Mouse (Mus musculus): Measurements from ENCODE around the gene Stat5a. TPM values are rescaled to one million over a fixed set of nuclear protein-coding genes. Genes with fewer than 3 reads are reported as not detected.

Gene Stat5a
- polyA plus RNA-seq, 1 experiment from 2014 or later = 1.4 TPM

DNA sequence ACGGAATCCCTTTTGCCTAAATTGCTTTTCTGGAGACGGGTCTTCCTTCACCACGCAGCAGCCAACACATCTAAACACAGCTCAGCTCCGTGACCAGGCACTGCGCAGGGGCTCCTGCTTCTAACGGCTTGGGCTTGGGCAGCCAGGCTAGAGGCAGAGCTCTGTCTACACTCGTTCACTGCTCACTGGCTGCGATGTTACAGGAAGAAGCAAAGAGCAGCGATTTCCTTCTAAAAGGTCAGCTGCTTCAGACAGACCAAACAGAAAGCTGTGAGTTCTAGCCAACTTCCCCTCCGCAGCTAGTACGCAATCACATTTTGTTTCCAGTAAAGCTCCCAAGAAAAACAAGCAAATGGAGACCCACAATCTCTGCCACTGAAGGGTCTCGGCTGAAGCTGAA, 36.8 kb upstream of the Stat5a start:
- Histone ChIP-seq H3K27ac (no peak overlapping the region; the same call in 1 of the 2 replicates), H3K4me2 (replicated peaks) (no peak overlapping the region), H3K9ac (no peak overlapping the region), H3K27me3 (no peaks in the 10 kb centered on the region), H3K4me3 (no peak overlapping the region), H3K36me3 (no peaks in the 10 kb centered on the region), H3K9me3 (replicated peaks) (no peaks in the 10 kb centered on the region), H3K4me1 (peaks cover 3% of the 10 kb centered on the region; the same call in 1 of the 2 replicates)
- 80% methylated on average over 12 of the region's 12 CpGs for WGBS
- ATAC-seq (ENCODE audit: low FRiP score) = no peak

DNA sequence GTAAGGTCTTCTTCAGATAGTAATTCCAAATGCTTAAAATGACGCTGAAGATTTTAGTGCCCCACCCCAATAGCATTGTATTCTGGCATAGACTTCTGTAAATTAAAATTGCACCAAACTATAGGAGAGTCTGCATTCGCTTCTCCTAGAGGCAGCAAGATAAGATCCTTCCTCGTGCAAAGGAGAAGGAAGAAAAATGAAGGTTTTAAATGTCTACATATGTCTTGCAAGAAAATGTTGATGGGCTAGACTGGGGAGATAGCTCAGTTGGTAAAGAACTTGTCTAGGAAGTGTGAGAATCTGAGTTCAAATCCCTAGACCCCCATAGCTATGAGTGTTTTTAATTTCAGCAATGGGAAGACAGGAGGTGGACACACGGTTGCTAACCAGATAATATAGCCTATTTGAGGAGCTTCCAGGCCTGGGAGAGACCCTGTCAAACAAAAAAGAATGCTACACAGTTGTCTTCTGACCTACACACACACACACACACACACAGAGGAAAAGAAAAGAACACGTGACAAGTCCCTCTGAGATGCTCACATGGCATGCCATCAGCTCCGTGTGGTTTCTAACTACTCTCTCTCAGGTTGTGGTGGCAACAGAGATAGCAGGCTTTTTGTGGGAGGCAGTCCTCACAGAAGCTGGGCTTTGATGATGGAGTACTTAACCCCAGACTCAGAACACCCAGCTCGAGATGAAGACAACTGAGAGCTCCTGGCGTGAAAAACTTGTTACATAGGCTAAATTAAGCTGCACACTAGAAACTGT, 35.4 kb upstream of the Stat5a start:
- H3K4me3 ChIP-seq = no peak overlapping the region
- H3K4me1 ChIP-seq = 0 out of 2 replicates have a peak, but pooled peaks cover 3% of the 10 kb centered on the region
- no peak overlapping the region for H3K9ac ChIP-seq
- no peaks in the 10 kb centered on the region for H3K36me3 ChIP-seq
- H3K9me3 ChIP-seq (replicated peaks) = no peaks in the 10 kb centered on the region
- H3K27ac ChIP-seq = no peak overlapping the region
- 79% methylated on average over 8 of the region's 8 CpGs for WGBS
- ATAC-seq (ENCODE audit: low FRiP score) = no peak
- H3K27me3 ChIP-seq = no peaks in the 10 kb centered on the region
- H3K4me2 ChIP-seq (replicated peaks) = no peak overlapping the region

DNA sequence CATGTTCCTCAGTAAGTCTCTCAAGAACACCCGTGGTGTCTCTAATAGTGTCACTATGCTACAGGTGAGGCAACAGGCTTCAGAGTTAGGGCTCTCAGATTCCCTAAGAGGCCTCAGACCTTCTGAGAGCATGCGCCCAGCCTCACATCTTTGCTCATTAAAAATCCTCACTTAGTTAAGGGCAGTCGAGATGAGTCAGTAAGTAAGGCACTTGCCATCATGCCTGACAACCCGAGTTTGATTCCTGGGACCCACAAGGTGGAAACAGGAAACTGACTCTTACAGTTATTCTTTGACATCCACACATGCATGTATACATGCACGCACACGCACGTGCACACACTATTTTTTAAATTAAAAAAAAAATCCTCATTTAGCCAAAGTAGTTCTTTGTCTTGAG, 34.7 kb upstream of the Stat5a start:
- H3K27ac ChIP-seq = no peak overlapping the region
- no peak overlapping the region for H3K9ac ChIP-seq
- H3K4me1 ChIP-seq = 0 out of 2 replicates have a peak, but pooled peaks cover 3% of the 10 kb centered on the region
- 89% methylated on average over 7 of the region's 7 CpGs for WGBS
- no peak for ATAC-seq (ENCODE audit: low FRiP score)
- H3K9me3 ChIP-seq (replicated peaks) = no peaks in the 10 kb centered on the region
- no peaks in the 10 kb centered on the region for H3K36me3 ChIP-seq
- no peak overlapping the region for H3K4me2 ChIP-seq (replicated peaks)
- no peaks in the 10 kb centered on the region for H3K27me3 ChIP-seq
- H3K4me3 ChIP-seq = no peak overlapping the region

DNA sequence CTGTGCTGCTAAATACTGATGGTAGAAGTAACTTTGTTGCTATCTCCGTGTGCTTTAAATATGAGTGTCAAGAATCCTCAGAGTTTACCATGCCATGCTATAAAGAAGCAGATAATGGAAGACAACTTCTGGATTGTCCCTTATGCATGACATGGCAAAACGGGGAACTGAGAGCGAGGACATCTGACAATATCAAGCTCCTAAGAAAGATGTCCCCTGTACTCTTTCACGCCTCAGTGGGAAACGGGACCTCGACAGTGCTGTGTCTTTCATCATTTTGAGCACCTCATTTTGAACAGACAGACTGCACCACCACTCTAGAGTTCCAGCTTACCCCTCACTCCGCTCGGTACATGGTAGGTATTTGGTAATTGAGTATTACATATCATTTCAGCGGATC, 33.7 kb upstream of the Stat5a start:
- Histone ChIP-seq H3K4me3 (no peak overlapping the region), H3K27me3 (no peaks in the 10 kb centered on the region), H3K27ac (no peak overlapping the region), H3K9me3 (replicated peaks) (no peaks in the 10 kb centered on the region), H3K9ac (no peak overlapping the region), H3K4me1 (0 out of 2 replicates have a peak, but pooled peaks cover 3% of the 10 kb centered on the region), H3K4me2 (replicated peaks) (no peak overlapping the region), H3K36me3 (no peaks in the 10 kb centered on the region)
- 89% methylated on average over 9 of the region's 9 CpGs for WGBS
- no peak for ATAC-seq (ENCODE audit: low FRiP score)

DNA sequence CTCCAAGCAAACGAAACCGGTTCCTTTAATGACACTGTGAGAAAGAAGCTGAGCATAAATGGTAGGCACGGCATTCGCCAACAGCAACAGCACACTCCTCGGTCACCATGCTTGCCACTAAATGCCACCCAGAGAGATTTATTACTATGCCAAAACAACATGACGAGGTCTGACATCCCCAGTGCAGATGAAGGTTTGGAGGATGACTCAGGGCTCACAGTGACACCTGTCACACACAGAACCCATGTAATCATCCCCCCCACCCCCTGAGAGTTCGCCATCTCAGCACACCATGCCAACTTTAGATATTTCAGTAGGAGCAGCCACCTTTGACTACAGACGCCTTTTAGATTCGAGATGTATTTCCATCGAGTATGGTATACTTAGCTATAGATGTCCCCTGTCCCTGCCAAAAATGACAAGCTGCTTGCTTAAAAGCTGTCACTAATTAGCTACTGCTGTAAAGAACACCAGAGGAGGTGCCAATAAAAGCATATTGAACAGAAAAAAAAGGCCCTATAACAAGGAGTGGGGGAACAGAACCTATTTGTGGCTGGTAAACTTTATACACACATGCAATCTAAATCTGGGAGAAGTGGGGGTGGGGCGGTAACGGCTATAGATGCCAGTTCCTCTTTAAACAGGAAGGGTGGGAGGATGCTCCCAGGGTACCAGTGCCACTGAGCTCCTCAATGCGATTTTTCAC, 32.8 kb upstream of the Stat5a start:
- Histone ChIP-seq H3K36me3 (no peaks in the 10 kb centered on the region), H3K4me1 (0 out of 2 replicates have a peak, but pooled peaks cover 3% of the 10 kb centered on the region), H3K27ac (no peak overlapping the region), H3K27me3 (no peaks in the 10 kb centered on the region), H3K4me3 (no peak overlapping the region), H3K9me3 (replicated peaks) (no peaks in the 10 kb centered on the region), H3K9ac (no peak overlapping the region), H3K4me2 (replicated peaks) (no peak overlapping the region)
- ATAC-seq (ENCODE audit: low FRiP score) = no peak
- WGBS = 90% methylated on average over 13 of the region's 13 CpGs

DNA sequence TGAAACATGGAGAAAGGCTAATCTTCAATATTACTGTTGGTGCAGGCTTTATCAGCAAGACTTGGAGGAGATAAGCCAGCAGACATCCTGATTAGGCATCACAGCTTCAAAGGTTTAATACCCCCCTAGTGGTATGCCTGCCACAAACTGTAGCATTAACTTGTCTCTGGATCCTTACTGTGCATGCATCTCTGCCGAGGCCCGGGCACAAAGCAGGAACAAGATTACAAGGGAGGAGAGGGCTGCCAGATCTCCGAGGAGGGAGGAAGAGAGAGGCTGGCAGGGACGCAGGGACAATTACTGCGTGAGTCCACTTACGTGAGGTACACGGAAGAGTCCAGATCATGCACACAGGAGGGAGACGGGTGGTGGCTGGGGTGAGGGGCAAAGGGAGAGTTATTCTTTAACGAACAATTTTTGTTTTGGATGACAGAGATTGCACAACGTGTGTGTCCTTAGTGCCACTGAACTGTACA, 30.4 kb upstream of the Stat5a start:
- H3K9ac ChIP-seq = no peak overlapping the region
- H3K4me3 ChIP-seq = no peak overlapping the region
- no peaks in the 10 kb centered on the region for H3K36me3 ChIP-seq
- H3K27ac ChIP-seq = no peak overlapping the region
- no peak for ATAC-seq (ENCODE audit: low FRiP score)
- 72% methylated on average over 10 of the region's 10 CpGs for WGBS
- no peaks in the 10 kb centered on the region for H3K9me3 ChIP-seq (replicated peaks)
- H3K4me1 ChIP-seq = 0 out of 2 replicates have a peak, but pooled peaks cover 3% of the 10 kb centered on the region
- H3K4me2 ChIP-seq (replicated peaks) = no peak overlapping the region
- no peaks in the 10 kb centered on the region for H3K27me3 ChIP-seq

GRCm38 (mm10) chr11:100829691-100830090, 29.5 kb upstream of the Stat5a start:
- no peak for ATAC-seq (ENCODE audit: low FRiP score)
- Histone ChIP-seq H3K9me3 (replicated peaks) (no peaks in the 10 kb centered on the region), H3K4me2 (replicated peaks) (no peak overlapping the region), H3K9ac (no peak overlapping the region), H3K27ac (no peak overlapping the region), H3K36me3 (no peaks in the 10 kb centered on the region), H3K4me3 (no peak overlapping the region), H3K4me1 (0 out of 2 replicates have a peak, but pooled peaks cover 3% of the 10 kb centered on the region), H3K27me3 (no peaks in the 10 kb centered on the region)
- 83% methylated on average over 12 of the region's 12 CpGs for WGBS

DNA sequence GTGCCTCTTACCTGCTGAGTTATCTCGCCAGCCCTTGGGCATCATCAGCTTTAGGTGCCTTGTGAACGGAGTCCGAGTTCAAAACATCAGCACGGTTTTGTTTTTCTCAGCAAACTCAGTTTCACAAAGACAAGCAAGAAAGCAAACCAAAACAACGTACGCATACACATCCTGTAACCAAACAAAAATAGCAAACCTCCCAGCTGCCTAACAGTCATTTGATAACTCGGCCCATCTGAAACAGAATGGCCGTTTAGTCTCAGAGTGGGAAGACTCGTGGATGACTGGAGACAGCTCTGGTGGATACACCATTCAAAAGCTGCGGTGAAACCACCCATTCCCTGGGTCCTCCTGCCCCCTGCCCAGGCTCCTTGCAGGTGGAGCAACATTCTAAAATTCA, 27.8 kb upstream of the Stat5a start:
- Histone ChIP-seq H3K27ac (no peak overlapping the region), H3K4me1 (0 out of 2 replicates have a peak, but pooled peaks cover 3% of the 10 kb centered on the region), H3K4me3 (no peak overlapping the region), H3K9me3 (replicated peaks) (no peaks in the 10 kb centered on the region), H3K36me3 (no peaks in the 10 kb centered on the region), H3K27me3 (no peaks in the 10 kb centered on the region), H3K4me2 (replicated peaks) (no peak overlapping the region), H3K9ac (no peak overlapping the region)
- no peak for ATAC-seq (ENCODE audit: low FRiP score)
- WGBS = 78% methylated on average over 10 of the region's 10 CpGs

GRCm38 (mm10) chr11:100833466-100833865, 25.7 kb upstream of the Stat5a start:
- no peak for ATAC-seq (ENCODE audit: low FRiP score)
- Histone ChIP-seq H3K36me3 (peaks cover 4% of the 10 kb centered on the region; the same call in 1 of the 2 replicates), H3K4me1 (no peaks in the 10 kb centered on the region), H3K27ac (no peak overlapping the region), H3K27me3 (no peaks in the 10 kb centered on the region), H3K4me2 (replicated peaks) (no peak overlapping the region), H3K9me3 (replicated peaks) (peaks cover 3% of the 10 kb centered on the region; the same call in 1 of the 2 replicates), H3K9ac (no peak overlapping the region), H3K4me3 (no peak overlapping the region)
- 75% methylated on average over 7 of the region's 7 CpGs for WGBS

- Histone ChIP-seq H3K27ac (no peak overlapping the region), H3K36me3 (peaks cover 4% of the 10 kb centered on the region; the same call in 1 of the 2 replicates), H3K4me3 (no peak overlapping the region), H3K9me3 (replicated peaks) (peaks cover 3% of the 10 kb centered on the region; the same call in 1 of the 2 replicates), H3K27me3 (no peaks in the 10 kb centered on the region), H3K4me2 (replicated peaks) (no peak overlapping the region), H3K4me1 (no peaks in the 10 kb centered on the region), H3K9ac (no peak overlapping the region)
- WGBS = 83% methylated on average over 9 of the region's 9 CpGs
- ATAC-seq (ENCODE audit: low FRiP score) = no peak
Observed at GRCm38 (mm10) chr11:100836923-100837702, 22.0 kb upstream of the Stat5a start.

GRCm38 (mm10) chr11:100838894-100839293, 20.3 kb upstream of the Stat5a start:
- peaks cover 3% of the 10 kb centered on the region; the same call in 1 of the 2 replicates for H3K9me3 ChIP-seq (replicated peaks)
- 97% methylated on average over 9 of the region's 9 CpGs for WGBS
- no peak overlapping the region for H3K27ac ChIP-seq
- H3K4me1 ChIP-seq = no peaks in the 10 kb centered on the region
- no peaks in the 10 kb centered on the region for H3K27me3 ChIP-seq
- peaks cover 4% of the 10 kb centered on the region; the same call in 1 of the 2 replicates for H3K36me3 ChIP-seq
- H3K9ac ChIP-seq = no peak overlapping the region
- no peak for ATAC-seq (ENCODE audit: low FRiP score)
- no peak overlapping the region for H3K4me2 ChIP-seq (replicated peaks)
- no peak overlapping the region for H3K4me3 ChIP-seq

GRCm38 (mm10) chr11:100839523-100839922, 19.6 kb upstream of the Stat5a start:
- WGBS = 83% methylated on average over 8 of the region's 8 CpGs
- Histone ChIP-seq H3K4me1 (no peaks in the 10 kb centered on the region), H3K27me3 (no peaks in the 10 kb centered on the region), H3K9me3 (replicated peaks) (peaks cover 3% of the 10 kb centered on the region; the same call in 1 of the 2 replicates), H3K27ac (no peak overlapping the region), H3K9ac (no peak overlapping the region), H3K36me3 (peaks cover 4% of the 10 kb centered on the region; the same call in 1 of the 2 replicates), H3K4me2 (replicated peaks) (no peak overlapping the region), H3K4me3 (no peak overlapping the region)
- ATAC-seq (ENCODE audit: low FRiP score) = no peak
